Mouse (Mus musculus): ENCODE measurements around the gene Sel1l3.
A peak's percentile ranks its signal among the peaks of the same experiment; 100 is the strongest.

Sel1l3 gene

GRCm38 (mm10) chr5:53142587-53142986, 71.1 kb downstream of the Sel1l3 start:
- no peak for DNase-seq (ENCODE audit: extremely low read depth, low read depth)

DNA sequence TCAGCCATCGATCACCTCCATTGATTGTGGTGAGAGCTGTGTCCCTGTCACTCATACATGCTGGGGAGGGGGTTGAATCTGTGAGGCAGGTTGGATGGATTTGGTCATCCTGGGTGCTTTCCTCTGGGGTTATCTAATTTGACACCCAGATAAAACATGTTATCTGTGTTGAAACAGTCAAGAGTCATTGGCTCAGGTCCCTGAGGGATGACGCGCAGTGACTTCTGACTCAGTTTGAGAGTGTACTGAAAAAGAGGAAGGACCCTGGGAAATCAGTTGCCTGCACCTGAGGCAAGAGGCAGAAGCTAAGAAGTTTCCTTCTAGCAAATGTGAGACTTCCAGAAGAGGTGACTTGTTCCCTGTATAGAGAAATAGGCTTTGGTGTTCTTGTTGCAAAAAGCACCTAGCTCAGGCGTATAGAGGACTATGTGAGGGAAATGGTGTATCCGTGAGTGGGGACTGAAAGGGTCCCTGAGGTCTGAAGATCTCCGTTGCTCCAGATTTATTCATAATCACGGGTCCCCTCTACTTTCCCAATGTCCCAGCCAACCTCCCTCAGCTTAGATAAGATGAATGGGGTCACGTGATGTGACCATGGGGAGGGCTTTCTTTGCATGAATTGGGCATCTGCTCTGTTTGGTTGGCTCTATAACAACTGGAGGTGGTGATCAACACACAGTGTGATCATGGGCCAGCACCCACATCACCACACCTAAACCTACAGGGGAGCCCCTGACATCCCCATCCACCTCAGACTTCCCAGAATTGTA, 73.4 kb downstream of the Sel1l3 start:
- peak; percentile 65 for DNase-seq (ENCODE audit: extremely low read depth, low read depth)

DNA sequence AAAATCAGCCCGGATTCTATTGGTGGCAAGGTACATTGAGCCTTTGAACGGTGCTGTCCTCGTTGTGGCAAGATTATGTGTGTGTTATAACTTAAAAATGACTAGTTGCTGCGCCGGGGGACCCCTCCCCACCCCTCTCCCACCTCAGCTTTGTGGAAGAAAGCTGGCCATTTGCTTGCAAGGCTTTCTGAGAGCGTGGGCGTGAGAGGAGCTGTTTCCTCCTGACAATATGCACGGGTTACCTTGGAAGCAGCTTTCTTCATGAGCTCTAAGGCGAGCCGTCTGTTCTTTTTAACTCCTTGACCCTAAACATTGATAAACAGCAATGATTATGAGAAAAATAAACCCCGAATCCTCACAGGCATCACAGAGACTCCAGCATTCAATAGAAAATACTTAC, 74.2 kb downstream of the Sel1l3 start:
- no peak for DNase-seq (ENCODE audit: extremely low read depth, low read depth)

GRCm38 (mm10) chr5:53139140-53139539, 74.6 kb downstream of the Sel1l3 start:
- DNase-seq (ENCODE audit: extremely low read depth, low read depth): no peak

DNA sequence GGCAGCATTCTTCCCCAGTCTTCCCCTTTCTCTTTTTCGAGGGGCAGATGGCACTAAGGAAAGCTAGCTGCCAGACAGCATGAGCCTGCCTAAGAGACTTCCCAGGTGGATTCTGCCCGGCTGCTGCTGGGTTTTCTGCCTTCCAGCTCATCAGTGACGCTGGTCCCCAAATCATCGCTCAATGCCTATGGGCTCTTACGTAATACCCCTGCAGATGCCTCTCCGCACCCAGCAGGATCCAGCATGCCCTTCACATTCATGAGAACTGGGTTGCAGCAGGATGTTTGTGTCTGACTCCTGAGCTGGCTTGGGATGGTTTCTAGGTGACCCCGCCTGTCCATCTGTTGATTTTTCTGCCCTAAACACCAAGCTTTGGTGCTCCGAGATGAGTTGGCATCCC, 75.7 kb downstream of the Sel1l3 start:
- DNase-seq (ENCODE audit: extremely low read depth, low read depth): no peak

DNA sequence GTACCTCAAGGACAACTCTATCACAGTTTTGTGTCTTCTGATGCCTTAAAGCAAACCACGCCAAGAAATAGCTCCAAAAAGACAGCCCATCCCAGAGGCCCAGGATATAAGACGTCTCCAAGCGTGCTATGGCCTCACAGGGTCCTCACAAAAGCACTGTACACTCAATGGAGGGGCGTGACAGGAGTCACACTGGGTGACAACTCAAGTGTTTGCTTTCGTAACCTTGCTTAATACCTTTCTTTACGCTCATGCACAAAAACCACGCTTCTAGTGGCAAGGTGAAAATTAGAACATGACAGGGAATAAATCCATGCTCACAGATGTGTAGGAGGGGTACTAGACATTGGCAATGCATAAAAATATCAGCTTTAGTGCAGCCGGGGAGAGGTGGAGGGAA, 77.7 kb downstream of the Sel1l3 start:
- DNase-seq (ENCODE audit: extremely low read depth, low read depth): no peak

GRCm38 (mm10) chr5:53134003-53134402, 79.7 kb downstream of the Sel1l3 start:
- DNase-seq (ENCODE audit: extremely low read depth, low read depth): no peak

DNA sequence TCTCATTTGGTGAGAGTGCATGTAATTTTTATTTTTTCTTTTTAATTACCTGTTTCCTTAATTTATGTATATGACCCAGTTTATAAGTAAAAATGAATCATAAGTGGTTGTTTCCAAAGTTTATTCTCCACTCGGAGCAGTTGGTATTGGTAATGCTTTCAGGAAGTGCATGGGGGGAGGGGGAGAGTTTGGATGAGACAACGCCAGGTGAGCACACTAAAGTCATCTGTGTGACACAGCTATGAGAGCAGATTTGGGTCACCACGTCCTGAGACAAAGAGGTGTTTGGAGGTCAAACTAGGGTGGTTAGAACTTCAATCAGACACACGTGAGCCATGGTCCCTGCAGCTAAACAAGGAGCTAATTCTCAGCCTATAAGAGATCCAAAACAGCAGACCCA, 89.0 kb downstream of the Sel1l3 start:
- DNase-seq (ENCODE audit: extremely low read depth, low read depth): no peak

DNA sequence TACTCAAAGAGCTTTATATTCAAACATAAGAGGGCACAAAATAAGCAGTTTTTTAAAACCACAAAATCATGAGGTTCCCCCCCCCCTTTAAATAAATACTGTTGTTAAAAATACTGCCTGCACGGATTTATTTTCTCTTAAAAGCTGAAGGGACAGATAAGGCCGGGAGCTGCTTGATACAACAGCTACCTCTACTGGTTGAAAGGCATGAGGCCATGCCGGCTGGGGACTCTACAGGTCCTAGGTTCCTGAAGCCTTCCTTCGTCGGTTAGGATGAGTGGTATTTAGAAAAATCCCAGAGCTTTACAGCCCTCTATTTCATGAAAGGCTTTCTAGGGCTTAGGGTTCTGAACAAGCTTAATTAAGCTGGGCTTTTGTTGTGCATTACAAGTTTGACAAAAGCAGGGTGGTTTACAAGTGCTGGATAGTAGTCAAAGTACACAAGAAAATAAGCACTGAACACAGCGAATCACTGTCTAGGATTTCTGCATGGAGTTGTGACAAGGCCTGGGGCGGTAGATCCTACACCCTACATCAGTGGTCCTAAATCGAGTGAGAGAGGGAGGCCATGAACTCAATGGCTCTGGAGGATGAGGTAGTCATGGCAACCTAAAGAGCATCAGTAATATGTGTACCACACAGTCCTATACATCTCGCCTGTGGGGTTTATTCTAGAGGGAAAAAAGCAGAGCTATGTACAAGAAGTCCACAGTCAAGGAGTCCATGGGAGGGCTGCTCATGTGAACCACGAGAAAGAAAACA, 90.0 kb downstream of the Sel1l3 start:
- DNase-seq (ENCODE audit: extremely low read depth, low read depth): no peak

DNA sequence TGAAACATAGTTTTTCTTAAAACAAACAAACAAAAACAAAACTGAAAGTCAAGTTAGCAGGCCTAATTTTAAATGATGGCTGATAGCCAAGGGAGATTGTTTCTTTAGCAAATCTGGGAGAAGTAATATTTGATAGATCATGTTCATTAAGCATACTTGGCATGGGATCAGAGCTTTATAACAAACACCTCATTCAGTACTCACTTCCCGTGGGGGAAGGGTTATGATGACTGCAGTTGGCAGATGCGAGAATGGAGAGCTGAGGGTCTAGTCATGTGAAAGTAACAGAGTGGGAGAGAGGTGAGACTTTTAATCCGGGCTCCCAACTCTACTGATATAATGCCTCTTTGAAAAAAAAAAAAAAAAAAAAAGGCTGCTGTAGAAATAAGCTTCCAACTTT, 94.0 kb downstream of the Sel1l3 start:
- no peak for DNase-seq (ENCODE audit: extremely low read depth, low read depth)

DNA sequence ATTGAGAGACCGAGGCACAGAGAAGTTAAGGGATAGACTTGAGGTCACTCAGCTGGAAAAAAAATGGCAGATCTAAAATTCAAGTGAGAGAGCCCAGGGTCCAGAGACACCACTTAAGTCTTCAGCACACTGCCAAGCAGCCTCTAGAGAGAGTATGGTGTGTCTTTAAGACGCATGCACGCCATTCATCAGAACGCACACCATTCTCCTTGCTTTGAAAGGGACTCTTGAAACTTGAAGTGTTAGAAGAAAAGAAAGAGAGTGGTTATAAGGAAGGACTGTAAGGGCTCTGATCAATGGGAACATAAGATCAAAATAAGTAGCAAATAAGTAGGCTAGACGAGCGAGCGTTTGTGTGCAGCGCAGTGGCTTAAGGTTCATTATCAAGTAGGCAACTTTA, 95.5 kb downstream of the Sel1l3 start:
- no peak for DNase-seq (ENCODE audit: extremely low read depth, low read depth)

GRCm38 (mm10) chr5:53114616-53115267, 99.0 kb downstream of the Sel1l3 start:
- no peak for DNase-seq (ENCODE audit: extremely low read depth, low read depth)

GRCm38 (mm10) chr5:53112942-53113341, 100.8 kb downstream of the Sel1l3 start:
- peak; percentile 13 for DNase-seq (ENCODE audit: extremely low read depth, low read depth)

- no peak for DNase-seq (ENCODE audit: extremely low read depth, low read depth)
These were observed 102.7 kb downstream of the Sel1l3 start for GRCm38 (mm10) chr5:53111036-53111435.

DNA sequence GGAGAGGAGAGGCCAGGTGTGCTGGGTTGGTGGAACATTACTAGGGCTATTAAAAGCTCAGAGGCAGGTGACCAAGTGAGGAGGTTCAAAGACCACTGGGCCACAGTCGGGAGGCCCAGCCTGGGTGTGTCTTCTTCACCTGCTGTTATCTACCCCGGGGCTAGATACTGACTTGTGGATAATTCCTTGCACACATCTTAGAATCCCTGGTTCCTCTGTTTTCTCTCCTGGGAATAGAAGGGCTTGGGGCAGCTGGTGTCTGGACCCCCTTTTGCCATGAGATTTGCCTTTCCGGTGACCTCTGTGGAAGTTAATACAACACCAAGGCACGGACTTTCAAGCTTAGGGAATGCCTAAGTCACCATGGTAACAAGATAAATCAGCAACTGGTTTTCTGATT, 103.5 kb downstream of the Sel1l3 start:
- no peak for DNase-seq (ENCODE audit: extremely low read depth, low read depth)

GRCm38 (mm10) chr5:53108668-53109067, 105.1 kb downstream of the Sel1l3 start:
- DNase-seq (ENCODE audit: extremely low read depth, low read depth): no peak

DNA sequence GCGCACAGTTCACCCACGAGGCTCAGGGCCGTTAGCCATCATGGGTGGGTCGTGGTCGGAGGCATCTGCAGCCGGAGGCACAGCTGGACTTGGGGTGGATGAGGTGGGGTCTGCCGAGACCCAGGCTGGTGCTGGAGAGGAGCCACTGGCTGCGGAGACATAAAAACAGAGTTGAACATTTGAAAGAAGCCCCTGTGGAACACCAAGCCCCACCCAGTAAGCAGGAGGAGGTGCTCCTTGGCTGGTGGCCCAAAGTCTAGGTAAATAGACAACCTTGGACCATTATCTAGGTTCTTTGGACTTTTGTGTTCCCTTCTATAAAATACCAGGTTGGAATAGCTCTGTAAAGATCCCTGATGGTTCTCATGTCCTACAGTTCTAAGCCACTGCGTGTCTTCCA, 105.7 kb downstream of the Sel1l3 start:
- no peak for DNase-seq (ENCODE audit: extremely low read depth, low read depth)

- no peak for DNase-seq (ENCODE audit: extremely low read depth, low read depth)
These were observed 107.0 kb downstream of the Sel1l3 start for GRCm38 (mm10) chr5:53106731-53107130.

DNA sequence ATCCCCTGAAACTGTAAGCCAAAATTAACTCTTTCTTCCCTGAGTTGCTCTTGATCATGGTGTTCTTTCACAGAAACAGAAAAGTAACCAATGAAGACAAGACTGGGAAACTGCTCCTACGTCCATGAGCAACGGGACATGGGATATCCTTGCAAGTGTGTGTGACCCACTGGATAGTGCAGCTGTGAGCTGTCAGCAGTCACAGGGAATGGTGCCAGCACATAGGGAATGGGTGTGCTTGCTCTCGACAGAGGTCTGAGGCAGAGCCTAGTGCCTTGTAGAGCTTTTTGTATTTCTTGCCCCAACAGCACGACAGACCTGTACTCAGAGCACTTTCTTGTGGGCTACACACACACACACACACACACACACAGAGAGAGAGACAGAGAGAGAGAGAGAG, 107.6 kb downstream of the Sel1l3 start:
- no peak for DNase-seq (ENCODE audit: extremely low read depth, low read depth)

DNA sequence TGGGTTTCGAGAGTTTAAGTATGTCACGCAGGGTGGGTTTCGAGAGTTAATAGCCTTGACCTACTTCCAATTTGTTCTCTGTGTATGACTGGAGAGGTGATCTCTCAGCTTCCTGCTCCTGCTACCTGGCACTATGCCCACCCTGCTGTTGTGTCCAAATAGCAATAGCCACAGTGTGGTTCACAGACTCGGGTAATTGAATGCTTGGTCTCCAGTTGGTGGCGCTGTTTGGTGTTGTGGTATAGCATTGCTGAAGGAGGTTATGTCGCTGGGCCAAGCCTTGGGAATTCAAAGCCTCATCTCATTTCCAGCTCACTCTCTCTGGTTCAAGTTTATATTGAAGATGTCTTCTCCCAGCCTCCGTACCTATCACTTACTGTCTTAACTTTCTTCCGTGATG, 108.0 kb downstream of the Sel1l3 start:
- DNase-seq (ENCODE audit: extremely low read depth, low read depth): no peak

DNA sequence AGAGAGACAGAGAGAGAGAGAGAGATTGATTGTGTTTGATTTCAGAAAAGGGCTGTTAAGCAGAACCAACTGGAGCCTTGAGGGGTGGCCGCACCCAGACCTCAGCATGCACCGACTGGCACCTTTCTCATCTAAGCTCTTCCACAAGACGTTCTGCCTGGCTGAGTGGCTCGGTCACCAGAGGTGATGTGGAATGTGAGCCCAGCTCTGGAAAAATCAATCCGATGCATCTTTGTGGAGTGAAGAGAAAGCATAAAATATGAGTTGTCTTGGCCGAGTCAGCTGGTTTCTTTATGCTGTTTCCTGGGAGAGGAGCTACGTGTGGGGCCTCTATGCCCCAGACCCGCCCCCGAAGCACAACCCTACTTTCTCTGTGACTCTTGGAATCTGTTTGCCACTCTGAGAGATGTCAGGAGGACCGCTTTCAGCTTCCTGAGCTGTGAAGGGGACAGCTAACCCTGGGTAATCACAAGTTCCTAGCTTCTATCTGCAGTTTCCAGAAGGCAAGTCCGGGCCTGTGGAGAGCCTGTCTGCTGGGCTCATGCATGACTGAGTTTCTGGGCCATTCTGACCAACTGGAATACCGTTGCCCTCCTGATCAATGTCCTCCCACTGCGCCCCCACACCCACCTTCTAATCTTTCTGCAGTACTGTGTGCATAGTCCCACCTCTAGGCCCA, 109.4 kb downstream of the Sel1l3 start:
- no peak for DNase-seq (ENCODE audit: extremely low read depth, low read depth)

Measured in MEL-GATA-1-ER (cell line).